Mouse (Mus musculus): ENCODE results near the gene Gm21477. TPM values are rescaled to one million over a fixed set of nuclear protein-coding genes. Genes with fewer than 3 reads are reported as not detected.
"Not testable (repeated sequence)": the region's sequence is repeated elsewhere in the genome, so short reads cannot be mapped to it uniquely, and the experiment has no call there.

Gm21477 gene
- polyA plus RNA-seq (2012; rRNA removed): not detected in 2 replicates

DNA sequence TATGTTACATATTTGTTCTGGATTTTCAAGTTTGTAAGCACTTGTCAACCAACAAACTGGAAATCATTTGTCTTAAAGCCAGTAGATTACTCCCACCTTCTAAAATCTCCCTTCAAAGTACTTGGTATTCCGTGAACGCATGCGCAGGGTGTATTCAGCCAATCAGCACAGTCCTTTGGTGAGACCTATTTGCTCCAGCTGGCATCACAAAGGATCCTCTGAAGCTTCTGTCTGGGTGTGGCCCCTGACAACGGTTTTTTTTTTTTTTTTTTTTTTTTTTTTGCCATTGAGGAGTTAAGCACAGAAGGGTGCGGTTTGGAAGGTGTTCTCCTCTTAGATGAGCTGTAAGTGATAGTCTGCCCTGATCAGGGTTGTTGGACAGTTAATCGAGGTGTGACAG, at the start of gene Gm21477:
TSS of gene Gm21477 (plus strand) at position 301 of the 400 bp plus-strand sequence.
- not testable (repeated sequence) for H3K4me1 ChIP-seq (ENCODE audit: control insufficient read depth, insufficient read depth, low read length); H3K27ac ChIP-seq (ENCODE audit: insufficient read depth, low read depth, low read length); H3K4me3 ChIP-seq (ENCODE audit: insufficient read depth, low read depth, low read length); H3K36me3 ChIP-seq (ENCODE audit: control insufficient read depth, insufficient read depth, low read length); DNase-seq; H3K27me3 ChIP-seq (replicated peaks; ENCODE audit: control insufficient read depth, insufficient read depth, low read length)
- 39% methylated on average over 2 of the region's 6 CpGs for WGBS

Data from kidney, adult 2 months (tissue).